Mouse (Mus musculus): Measurements from ENCODE around the gene Tmem270. TPM values are rescaled to one million over a fixed set of nuclear protein-coding genes. Genes with fewer than 3 reads are reported as not detected.
A peak's percentile ranks its signal among the peaks of the same experiment; 100 is the strongest.

The Tmem270 gene
- total RNA-seq, 2 experiments from 2014 or later, result not detected

DNA sequence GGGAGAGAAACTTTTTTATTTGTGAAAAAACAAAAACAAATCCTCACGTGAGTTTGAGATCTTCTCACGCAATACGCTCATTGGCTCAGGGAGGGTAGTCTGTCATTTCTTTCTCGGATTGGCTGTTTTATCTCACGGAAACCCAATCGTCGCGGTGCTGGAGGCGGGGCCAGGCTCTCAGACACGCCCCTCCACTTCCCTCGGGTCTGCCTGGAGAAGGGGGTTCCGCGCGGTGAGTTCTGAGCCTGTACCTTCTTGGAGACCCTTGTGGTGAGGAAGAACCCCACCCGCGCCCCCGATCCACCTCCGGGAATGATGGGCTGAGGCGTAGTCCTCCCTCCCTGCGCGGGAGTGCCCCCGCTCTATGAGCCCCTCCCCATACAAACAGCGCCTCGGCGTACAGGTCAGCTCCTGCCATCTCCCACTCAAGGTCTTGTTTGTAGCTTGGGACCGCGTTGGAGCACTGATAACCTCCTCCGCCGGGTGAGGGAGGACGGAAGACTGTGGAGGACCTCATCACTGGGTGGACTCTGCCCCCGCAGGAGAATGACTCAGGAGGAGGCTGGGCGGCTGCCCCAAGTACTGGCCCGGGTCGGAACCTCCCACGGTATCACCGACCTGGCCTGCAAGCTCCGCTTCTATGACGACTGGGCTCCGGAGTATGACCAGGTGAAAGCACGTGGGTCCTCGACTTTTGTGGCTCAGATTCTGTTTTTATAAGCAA, 25.8 kb upstream of the Tmem270 start, which contains the start of gene Mettl27:
Gene Mettl27, plus strand, starts transcription at position 190 of the 724 bp plus-strand sequence.
- intact Hi-C loops (cut with DNase I), result loop anchor here (2.0 kb wide), 1 partner anchor 26 kb away; the partner anchor contains the start of gene Tmem270

DNA sequence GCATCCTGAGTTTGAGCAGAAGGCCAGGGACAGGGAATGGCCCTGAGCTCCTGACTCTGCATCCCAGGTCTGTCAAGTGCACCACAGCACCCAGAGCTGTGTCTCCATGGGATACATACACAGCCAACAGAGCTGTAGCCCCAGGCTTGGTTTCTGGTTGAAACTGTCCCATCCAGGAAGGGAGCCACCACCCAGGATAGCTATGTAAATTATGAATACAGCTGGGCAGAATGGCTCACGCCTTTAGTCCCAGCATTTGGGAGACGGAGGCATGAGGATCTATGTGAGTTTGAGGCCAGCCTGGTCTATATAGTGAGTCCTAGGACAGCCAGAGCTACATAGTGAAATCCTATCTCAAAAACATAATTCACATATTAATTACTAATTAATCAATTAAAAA, 23.5 kb upstream of the Tmem270 start:
- no peak for DNase-seq
- intact Hi-C loops (cut with DNase I), result no loop called here

More for the DNA sequence above, 25.8 kb upstream of the Tmem270 start, which contains the start of gene Mettl27:
- peak; percentile 91 to 92 for DNase-seq

DNA sequence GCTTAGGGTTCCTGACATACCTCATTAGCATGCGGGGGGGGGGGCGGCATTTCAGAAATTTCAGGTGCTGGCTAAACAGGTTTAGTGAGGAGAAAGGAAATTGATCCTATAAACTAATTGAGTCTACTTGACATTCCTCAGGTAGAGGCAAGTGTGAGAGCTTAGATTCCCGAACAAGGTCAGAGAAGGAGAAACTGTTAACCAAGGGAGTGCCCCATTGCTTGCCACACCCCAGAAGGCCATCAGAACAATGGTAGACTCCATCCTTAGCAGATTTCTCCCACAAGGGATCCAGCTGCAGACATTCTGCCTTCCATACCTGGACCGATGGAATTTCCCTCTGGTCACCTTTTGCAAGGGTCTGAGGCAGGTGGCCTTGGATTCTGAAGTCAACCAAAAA, 20.2 kb upstream of the Tmem270 start:
- no peak for DNase-seq
- intact Hi-C loops (cut with DNase I), result no loop called here

DNA sequence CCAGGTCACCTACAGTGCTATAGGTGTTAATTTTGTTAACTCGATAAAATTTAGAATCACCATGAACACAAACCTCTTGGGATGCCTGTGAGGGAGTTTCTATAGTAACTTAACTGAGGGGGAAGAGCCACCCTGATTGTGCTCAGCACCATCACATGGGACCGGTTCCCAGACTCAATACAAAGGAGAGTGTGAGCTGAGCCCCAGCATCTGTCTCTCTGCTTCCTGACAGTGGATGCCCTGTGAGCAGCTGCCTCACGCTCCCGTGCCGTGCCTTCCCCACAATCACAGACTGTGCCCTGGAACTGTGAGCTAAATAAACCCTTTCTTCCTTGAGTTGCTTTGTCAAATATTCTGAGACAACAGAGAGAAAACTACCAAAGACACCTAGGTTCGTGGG, 16.6 kb upstream of the Tmem270 start:
- intact Hi-C loops (cut with DNase I), result no loop called here
- no peak for DNase-seq

DNA sequence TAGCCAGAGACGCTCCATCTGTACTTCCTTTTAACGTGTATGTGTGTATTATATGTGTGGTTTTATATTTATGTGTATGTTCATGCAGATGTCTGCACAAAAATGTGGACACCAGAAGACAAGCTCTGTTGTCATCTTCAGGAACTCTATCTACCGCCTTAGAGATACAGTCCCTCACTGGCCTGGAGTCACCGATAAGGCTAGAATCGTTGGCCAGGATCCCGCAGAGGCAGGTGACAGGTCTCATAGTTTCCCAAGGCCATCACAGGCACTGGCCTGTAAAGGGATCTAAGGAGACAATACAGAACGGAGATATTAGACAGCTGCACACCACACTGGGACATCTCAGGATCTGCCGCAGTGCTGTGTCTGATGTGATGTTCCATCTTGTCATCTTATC, 14.6 kb upstream of the Tmem270 start:
- no peak for DNase-seq
- intact Hi-C loops (cut with DNase I), result no loop called here

DNA sequence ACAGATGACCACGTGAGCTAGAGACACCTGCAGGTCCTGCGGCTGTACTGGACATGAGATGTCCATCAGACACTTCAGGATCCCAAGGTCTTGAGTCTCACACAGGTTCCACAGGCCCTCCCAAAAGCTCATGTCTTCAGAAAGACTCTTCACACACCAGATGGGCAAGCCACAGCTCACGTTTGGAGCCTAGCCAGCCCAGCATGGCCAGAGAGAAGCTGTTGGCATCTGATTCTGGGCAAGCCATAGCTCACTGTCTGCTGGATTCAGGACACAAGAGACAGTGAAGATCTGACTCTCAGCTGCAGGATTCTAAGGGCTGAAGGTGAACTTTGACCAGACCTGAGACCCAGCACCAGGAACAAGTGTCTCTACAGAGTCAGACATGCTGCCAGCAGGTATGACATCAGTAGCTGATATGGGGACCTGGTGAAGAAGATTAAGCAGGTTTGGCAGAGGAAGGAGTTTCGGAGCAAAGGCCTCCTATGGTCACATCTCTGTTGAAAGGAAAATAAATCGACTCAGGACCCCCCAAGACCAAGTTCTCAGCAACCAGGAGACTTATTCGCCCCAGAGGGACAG, 13.7 kb upstream of the Tmem270 start:
- no peak for DNase-seq
- intact Hi-C loops (cut with DNase I), result no loop called here

DNA sequence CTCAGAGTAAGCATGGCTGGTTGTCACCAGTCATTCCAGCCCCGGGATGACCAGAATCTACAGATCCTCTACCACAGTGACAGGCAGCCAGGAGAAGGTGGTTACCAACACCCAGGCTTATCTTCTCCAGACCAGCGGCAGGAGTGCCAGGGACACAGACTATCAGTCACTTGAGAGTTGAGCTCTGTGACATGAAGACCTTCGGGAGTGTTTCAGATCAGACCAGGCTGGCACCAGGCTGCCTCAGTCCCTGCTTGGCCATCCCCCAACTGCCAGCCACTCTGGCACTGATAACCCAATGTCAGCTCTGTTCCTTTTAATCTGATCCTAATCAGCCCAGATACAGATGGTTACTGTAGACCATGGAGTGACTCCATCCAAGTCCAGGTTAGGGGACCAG, 12.6 kb upstream of the Tmem270 start:
- intact Hi-C loops (cut with DNase I), result no loop called here
- peak in 1 of 2 experiments; percentile 17 for DNase-seq

DNA sequence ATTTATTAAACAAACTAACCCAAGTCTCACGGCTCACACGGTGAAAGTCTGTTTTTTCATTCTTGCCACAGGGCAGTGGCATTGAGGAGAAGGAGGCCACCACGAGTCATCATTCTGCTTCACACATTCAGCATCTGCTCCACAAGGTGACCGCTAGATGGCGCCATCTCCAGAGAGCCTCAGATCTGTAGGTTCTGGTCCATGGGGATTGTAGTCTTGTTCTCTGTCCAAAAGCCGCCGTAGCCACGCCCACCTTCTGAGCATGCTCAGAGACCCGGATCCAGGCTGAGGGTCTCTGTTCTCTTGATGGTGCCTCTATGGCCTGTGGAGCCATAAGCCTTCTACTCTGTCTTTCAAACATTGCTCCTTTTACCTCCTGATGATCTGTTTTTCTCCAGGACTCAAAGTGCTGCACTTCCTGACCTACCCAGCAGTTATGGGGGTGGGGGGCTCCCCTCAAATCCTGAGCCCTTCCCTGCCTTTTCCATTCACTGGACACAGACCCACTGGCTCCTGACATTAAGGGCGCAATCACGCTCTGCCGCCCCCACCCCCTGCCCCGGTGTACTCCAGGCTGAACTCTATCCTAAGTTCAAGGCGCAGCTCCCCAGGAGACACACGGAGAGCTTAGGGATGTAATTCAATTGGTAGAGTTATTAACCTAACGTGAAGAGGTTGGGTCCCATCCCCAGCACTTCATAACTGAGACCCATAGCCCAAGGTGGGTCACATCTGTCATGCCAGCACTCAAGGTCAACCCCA, 11.7 kb upstream of the Tmem270 start:
- peak; percentile 45 to 77 for DNase-seq
- intact Hi-C loops (cut with DNase I), result no loop called here

DNA sequence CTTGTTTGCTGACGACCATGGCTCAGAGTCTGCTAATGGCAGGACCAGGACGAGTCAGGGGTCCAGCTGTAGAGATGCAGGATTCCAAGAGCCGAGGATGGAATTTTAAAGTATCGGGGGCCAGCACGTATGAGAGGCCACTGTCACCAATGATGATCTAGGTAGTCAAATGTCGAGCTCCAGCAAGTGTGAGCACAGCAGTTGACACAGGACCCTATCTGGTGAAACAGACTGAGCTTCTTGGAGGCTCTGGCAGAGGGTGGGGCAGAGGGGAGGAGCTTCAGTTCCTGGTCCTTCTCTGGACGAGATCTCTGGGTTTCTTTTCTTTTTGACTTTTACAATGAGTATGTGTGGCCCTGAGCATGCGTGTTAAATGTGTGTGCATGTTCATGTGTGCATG, 8.8 kb upstream of the Tmem270 start, which contains the start of gene Cldn13:
Gene Cldn13, minus strand, starts transcription at position 216 of the 400 bp plus-strand sequence.
- intact Hi-C loops (cut with DNase I), result no loop called here
- no peak for DNase-seq

DNA sequence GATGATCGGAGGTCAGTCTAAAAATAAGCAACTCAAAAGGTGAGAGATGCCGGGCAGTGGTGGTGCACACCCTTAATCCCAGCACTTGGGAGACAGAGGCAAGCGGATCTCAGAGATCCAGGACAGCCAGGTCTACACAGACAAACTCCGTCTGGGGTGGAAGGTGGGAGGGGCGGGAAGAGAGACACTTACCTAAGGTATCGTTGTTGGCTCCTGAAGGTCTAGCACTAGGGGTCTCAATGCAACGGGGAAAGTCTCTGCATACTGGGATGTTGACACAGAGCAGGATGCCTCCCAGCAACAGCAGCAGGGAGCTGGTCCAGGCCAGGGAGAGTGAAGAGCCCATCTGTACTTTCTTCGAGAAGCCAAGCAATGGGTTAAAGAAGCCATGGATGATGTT, 8.0 kb upstream of the Tmem270 start:
- intact Hi-C loops (cut with DNase I), result no loop called here
- no peak for DNase-seq

DNA sequence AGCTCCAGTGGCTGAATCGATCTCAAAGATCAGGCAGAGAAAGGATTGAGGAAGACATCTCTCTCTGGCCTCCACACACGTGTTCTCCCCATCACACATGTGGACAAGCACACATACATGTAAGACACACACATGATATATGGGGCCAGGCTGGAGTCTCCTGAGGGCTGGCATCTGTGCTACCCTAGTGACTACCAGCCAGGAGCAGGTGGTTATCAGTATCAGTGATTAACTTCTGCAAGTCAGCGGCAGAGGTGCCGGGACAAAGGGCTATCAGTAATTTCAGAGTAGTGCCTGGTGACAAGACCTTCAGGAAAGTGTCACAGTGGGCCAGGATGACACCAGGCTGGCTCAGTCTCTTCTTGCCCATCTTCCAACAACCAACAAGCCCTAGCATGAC, 7.2 kb upstream of the Tmem270 start:
- intact Hi-C loops (cut with DNase I), result no loop called here
- no peak for DNase-seq

DNA sequence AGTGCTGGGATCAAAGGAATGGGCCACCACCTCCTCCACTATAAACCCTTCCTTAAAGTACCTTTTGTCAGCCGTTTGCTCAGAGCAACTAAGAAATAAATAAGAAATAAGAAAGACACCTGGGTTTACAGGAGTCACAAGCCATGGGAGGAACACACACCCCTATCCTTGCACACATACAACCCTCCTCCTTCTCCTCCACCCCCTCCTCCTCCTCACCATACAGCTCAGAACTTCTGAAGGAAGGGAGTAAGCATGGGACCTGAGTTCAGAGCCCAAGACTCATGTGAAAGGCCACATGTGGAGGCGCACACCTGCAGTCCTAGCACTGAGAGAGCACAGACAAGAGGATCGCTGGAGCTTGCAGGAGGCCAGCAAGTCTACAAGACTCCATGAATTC, 6.8 kb upstream of the Tmem270 start:
- intact Hi-C loops (cut with DNase I), result no loop called here
- no peak for DNase-seq

DNA sequence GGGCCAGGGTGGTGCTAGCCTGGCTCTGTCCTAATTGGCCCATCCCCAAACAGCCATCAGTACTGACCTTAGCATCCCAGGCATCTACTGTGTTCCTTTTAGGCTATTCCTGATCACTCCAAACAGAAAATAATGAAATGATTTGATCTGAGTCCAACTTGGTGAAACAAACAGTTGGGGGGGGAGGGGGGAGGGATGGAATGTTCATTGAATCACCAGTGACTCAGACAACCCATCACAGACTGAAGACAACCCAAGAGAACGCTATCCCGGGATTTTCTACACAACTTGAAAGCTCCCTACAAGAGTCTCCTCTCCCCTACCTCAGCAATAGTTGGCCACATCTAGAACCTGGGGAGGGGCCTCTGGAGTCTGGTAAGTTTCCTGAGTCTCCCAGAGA, 5.4 kb upstream of the Tmem270 start:
- no peak for DNase-seq
- intact Hi-C loops (cut with DNase I), result no loop called here

DNA sequence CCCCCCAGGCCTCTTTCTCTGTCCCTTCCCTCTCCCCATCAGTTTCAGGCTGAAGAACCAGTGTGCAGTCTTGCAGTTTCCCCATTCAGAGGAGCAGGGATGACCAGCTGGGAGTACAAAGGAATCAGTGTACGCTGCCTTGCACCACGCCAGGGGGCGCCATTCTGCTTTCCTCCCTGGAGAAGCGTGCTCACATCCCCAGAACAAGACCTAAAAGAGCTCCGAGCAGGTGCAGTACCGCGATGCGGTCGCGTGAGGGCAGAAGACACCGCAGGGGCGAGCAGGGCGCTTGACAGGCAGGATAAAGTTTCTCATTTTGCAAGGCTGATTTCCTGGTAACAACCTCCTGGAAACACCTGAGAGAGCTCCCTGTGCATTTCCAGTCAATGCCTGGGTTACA, 602 bp upstream of the Tmem270 start:
- intact Hi-C loops (cut with DNase I), result loop anchor here (1.0 to 2.0 kb wide), 2 partner anchors 26 to 59 kb away; partner anchors contain the start of gene Mettl27

DNA sequence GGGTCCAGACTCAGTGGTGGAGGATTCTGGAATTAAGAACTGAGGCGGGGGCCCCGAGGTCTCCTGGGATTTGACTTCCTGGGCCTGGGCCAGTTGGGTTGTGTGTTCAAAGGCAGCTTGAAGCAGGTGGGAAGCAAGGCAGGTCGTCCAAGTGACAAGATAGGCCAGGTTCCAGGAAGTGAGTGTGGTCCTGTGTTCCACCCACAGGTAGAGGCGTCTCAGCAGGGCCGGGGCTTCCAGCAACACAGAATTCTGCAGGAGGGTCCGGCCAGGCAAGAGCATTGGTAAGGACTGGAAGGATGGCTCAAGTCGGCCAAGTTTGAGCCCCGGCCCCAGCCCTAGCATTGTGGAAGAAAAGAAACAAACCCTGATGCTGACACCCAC, 4.9 kb downstream of the Tmem270 start:
- intact Hi-C loops (cut with DNase I), result loop anchor here (2.0 to 5.0 kb wide), 2 partner anchors 193 to 399 kb away; no protein-coding TSS in a partner anchor
- DNase-seq, result no peak

More for the DNA sequence above, 602 bp upstream of the Tmem270 start:
- peak; percentile 94 to 97 for DNase-seq

DNA sequence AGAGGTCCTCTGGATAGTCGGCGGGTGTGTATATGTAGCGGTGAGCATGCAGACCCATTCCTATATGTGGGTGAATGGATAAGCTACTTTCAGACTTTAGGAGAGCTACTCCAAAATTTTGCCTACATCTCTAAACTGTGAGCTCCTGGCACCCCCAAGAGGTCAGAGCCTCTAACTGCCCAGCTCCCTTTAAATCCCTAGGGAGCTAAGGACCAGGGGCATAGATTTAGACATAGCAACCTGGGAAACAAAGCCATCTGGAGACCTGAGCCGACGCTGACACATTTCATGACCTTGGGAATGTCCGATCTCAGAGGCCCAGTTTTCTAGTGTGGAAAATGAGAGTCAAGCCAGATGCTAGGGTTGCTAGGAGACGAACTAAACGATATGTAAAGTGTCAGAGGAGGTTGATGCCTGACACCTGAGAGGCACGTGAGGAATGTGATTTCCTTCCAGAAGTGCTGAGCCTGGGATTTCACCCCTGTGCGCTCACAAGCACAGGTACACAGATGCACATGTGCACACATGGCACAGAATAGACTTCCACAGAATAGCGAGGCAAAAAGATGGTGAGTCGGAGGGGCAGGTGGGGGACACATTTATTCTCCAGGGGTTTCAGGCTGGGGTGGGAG, 5.4 kb downstream of the Tmem270 start:
- intact Hi-C loops (cut with DNase I), result loop anchor here (2.0 to 5.0 kb wide), 2 partner anchors 192 to 399 kb away; no protein-coding TSS in a partner anchor

DNA sequence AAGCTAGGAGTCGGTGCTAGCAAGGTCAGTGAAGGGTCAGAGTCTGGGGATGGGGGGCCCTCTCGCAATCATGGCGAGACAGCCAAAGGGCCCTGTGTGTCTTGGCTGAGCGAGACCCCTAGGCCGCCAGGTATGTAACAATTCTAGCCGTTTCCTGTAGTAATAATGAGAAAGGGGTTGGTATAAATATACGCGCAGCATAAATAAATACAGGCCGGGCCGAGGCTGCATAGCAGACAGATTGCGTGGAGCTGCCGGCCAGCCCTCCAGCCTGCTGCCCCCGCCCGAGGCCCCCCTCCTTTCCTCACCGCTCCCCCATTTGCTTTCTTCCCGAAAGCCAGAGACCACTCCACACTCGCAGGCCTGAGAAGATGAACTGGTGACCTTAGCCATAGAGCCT, 8.9 kb downstream of the Tmem270 start:
- intact Hi-C loops (cut with DNase I), result no loop called here
- no peak for DNase-seq

More for the DNA sequence above, 5.4 kb downstream of the Tmem270 start:
- DNase-seq, result peak; percentile 73 to 75

DNA sequence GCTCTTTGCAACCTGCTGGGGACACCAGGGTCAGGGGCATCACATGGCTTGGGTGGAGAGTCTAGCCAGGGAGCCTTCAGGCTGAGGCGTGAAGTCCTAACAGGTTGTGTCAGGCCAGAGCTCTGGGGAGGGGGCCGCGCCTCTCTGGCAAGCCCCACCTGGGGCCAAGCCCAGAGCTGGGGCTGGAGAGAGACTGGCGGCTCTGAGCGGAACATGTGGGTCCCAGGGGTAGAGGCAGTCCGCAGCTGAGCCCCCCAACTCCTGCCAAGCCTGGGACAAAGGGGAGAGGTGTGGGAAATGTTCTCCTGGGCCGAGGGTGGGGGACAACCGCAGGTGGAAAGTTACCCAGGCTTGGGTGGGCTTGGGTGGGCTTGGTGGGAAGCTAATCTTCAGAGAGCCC, 9.6 kb downstream of the Tmem270 start:
- intact Hi-C loops (cut with DNase I), result no loop called here

DNA sequence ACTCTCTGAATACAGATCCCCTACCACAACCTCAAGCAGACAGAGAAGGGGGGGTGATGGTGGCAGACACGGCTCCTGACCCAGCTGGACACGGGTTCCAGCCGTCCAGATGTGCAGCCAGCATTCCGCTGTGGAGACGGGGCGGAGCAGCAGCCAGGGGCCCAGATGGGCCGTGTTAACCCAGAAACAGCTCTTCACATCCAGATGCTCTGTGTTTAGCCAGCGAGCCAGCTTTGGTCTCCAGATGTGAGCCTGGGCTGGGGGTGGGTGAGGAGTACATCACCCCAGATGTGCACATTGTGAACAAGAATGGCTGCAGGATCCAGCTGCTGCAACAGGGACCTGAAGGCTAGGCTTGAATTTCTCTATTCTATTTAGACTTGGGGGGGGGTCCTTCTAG, 11.2 kb downstream of the Tmem270 start:
- intact Hi-C loops (cut with DNase I), result no loop called here
- DNase-seq, result peak; percentile 72 to 78

More for the DNA sequence above, 9.6 kb downstream of the Tmem270 start:
- DNase-seq, result no peak

DNA sequence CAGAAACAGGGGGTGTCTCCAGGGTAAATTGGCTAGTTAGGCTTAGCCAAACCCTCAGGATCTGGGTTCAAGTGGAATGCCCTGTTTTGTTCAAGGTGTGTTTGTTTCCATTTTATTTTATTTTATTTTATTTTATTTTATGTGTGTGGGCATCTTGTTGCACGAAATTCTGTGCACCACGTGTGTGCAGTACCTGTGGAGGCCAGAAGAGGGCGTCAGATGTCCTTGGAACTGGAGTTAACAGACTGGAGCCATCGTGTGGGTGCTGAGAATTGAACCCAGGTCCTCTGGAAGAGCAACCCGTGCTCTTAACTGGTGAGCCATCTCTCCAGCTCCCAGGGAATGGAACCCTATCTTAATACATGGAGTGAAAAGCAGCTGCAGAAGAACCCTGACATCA, 13.8 kb downstream of the Tmem270 start:
- intact Hi-C loops (cut with DNase I), result no loop called here
- no peak for DNase-seq

DNA sequence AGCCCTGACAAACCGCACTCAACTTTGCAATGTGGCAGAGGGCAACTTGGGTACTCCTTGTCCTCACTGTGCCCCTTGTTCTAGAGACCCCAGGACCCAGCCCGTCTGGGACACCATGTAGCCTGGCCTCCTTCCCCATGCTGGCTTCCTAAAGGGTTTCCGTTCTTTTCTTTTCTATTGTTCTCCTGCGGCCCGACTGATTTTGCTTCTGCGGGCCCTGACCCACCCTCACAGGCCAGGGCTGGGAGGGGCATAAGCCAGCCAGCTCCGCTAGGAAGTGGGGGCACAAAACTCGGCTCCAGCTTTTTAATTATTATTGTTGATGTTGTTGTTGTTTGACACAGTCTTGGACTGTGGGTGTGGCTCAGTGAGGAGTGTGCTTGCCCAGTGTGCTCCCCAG, 15.0 kb downstream of the Tmem270 start:
- intact Hi-C loops (cut with DNase I), result no loop called here
- DNase-seq, result peak in 1 of 2 experiments; percentile 36
